Mouse (Mus musculus) monocyte, adult 2 months (primary cell): ENCODE data around the gene Dnajc11.
A peak's percentile ranks its signal among the peaks of the same experiment; 100 is the strongest.

Source experiments
- DNase-seq, 2 experiments: peaks; one replicate each; pipeline ENCODE4 v3.0.0; 2022; ENCODE audit warnings: low spot score in 2 of 2, low read depth in 1 of 2

Dnajc11 gene

GRCm38 (mm10) chr4:152008148-152008500 lies 74.6 kb downstream of the Dnajc11 start:
- no peak for DNase-seq

- peak; percentile 86 to 93 for DNase-seq
Observed at GRCm38 (mm10) chr4:152008622-152009075, 75.2 kb downstream of the Dnajc11 start, which contains the start of gene Klhl21. Klhl21 (plus strand) TSS chr4:152008803.

DNA sequence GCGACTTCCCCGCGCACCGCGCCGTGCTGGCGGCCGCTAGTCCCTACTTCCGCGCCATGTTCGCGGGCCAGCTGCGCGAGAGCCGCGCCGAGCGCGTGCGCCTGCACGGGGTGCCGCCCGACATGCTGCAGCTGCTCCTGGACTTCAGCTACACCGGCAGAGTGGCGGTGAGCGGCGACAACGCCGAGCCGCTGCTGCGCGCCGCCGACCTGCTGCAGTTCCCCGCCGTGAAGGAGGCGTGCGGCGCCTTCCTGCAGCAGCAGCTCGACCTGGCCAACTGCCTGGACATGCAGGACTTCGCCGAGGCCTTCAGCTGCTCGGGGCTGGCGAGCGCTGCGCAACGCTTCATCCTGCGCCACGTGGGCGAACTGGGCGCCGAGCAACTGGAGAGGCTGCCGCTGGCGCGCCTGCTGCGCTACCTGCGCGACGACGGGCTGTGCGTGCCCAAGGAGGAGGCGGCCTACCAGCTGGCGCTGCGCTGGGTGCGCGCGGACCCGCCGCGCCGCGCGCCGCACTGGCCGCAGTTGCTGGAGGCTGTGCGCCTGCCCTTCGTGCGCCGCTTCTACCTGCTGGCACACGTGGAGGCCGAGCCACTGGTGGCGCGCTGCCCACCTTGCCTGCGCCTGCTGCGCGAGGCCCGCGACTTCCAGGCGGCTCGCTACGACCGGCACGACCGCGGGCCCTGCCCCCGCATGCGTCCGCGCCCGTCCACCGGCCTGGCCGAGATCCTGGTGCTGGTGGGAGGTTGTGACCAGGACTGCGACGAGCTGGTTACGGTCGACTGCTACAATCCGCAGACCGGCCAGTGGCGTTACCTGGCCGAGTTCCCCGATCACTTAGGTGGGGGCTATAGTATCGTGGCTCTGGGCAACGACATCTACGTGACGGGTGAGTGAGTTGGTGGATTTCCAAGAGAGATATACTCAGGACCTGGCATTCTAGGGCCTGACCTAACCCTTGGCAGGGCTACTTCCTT lies 75.9 kb downstream of the Dnajc11 start:
- no peak for DNase-seq

DNA sequence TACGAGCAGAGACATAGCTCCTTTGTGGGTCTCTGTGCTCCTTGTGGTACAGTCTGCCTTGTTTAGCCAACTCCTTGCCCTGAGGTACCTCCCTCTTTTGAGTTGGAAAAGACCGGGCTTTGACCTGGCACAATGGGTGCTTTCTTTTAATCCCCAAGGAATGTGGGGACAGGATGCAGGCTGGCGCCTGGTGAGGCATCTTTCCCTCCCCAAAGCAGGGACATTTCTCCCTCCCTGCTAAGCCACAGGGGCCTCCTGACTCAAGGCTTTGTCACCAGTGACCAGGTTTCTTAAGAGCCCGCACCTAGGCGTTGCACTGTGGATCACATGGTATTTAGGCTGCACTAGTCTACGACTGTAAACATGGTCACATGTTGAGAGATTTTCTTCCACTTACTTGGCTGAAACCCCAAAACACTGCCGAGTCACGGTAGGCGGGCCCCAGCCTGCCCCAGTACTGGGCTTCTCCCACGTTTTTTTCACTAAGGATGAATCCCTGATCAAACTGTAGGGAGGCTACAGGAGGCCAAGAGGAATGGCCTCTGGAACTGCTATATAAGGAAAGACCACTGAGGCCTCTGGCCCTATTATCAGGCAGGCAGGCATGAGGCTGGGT lies 76.7 kb downstream of the Dnajc11 start:
- peak in 1 of 2 experiments; percentile 40 for DNase-seq

DNA sequence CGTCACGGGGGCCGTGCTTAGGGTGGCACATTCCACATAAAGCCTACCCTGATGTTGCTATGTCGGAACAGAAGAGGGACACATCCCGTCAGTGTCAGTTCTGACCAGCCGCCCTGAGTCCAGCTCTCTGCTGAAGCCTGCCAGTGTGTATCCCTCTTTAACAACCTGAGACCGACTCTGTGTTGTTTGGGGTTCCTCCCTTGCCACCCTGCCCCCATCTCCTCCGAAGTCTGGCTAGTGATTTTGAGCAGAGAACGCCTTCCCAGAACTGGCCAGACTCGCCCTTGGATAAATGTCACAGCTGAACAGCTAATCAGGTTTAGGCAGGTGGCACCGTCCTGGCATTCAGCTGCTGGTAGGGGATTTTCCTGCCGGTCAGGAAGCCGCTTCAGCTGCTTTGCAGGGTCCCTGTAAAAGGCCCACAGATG lies 77.2 kb downstream of the Dnajc11 start:
- DNase-seq, result no peak

GRCm38 (mm10) chr4:152011171-152011760 lies 77.8 kb downstream of the Dnajc11 start:
- DNase-seq, result no peak

DNA sequence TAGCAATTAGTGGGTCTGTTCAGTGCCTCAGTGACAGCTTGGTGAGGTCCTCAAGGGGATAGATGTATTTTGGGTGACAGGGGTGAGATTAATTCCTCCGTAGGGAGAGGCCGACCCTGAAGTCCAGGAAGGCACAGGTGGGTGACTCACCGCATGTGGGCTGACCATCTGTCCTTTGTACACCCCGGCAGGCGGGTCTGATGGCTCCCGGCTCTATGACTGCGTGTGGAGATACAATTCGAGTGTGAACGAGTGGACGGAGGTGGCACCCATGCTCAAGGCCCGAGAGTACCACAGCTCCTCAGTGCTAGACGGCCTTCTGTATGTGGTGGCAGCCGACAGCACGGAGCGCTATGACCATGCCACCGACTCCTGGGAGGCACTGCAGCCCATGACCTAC lies 78.6 kb downstream of the Dnajc11 start:
- no peak for DNase-seq

DNA sequence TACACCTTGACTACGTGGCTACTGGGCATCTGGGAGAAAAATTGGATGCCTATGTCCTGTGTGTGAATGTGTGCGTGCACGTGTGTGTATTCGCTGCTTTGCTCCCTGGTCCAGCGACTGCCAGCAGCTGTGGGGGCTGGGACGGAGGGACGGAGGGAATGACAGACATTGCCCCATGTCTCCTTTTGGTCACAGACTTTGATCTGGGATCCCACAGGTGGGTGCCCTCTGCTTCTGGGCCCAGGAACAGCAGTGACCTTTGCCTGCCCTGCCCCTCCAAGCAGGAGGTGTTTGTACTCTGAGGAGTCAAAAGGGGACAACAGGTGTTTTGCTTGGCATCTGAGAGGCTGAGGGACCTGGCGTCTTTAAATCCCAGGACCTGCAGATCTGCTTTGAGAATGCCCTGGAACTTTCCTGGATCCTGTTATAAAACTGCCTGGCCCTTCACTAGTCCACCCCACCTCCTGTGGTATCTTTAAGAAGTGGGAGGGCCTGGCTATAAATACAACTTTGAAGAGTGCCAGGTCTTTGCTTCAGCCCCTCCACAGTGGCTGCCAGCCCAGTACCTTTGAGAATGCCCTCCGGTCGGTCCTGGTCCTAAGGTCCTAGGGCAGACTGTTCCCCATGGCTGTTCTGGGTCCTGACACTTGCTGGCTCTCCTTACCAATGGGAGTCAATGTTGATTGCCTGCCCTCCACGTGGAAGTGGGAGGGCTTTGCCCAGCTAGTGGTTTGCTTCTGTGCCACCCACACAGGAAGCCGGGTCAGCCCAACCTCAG lies 79.7 kb downstream of the Dnajc11 start:
- no peak for DNase-seq

DNA sequence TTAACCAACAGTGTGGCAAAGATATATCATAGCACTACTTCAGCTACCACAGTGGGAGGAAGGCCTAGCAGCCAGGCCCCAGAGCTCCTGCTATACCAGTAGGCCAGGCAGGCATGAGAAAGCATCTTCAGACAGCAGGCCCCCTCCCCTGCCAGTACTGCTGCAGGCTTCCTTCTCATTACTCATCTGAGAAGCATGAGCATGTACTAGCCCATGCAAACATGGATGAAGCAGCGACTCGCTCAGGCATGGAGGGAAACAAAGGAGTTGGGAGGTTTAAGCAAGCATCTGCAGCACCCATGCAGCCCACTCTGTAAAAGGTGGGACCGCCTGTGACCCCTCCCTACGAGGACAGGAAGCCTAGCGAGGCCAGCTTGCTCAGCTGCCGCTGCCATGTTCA lies 85.6 kb downstream of the Dnajc11 start:
- DNase-seq, result no peak

- DNase-seq, result no peak
Observed at GRCm38 (mm10) chr4:152020024-152020423, 86.5 kb downstream of the Dnajc11 start.

GRCm38 (mm10) chr4:152021568-152022097 lies 88.1 kb downstream of the Dnajc11 start:
- DNase-seq, result no peak

GRCm38 (mm10) chr4:152022506-152022905 lies 89.0 kb downstream of the Dnajc11 start:
- no peak for DNase-seq

DNA sequence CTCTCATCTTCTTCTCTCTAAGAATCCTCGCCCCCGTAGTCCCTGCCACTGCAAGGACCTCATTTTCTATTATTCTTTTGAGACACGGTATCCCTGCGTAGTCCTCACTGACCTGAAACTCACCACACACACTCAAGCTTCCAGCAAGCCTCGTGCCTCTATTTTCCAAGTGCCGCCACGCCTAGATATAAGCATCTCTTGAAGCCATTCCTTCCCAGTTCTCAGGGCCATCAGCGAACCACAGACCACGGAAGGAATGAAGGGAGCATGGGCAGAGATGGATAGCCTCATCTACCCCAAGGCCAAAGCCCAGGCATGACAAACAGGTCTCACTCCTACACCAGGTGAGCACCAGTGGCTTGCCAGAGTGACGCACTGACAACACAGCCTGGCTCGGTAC lies 91.0 kb downstream of the Dnajc11 start:
- no peak for DNase-seq

DNA sequence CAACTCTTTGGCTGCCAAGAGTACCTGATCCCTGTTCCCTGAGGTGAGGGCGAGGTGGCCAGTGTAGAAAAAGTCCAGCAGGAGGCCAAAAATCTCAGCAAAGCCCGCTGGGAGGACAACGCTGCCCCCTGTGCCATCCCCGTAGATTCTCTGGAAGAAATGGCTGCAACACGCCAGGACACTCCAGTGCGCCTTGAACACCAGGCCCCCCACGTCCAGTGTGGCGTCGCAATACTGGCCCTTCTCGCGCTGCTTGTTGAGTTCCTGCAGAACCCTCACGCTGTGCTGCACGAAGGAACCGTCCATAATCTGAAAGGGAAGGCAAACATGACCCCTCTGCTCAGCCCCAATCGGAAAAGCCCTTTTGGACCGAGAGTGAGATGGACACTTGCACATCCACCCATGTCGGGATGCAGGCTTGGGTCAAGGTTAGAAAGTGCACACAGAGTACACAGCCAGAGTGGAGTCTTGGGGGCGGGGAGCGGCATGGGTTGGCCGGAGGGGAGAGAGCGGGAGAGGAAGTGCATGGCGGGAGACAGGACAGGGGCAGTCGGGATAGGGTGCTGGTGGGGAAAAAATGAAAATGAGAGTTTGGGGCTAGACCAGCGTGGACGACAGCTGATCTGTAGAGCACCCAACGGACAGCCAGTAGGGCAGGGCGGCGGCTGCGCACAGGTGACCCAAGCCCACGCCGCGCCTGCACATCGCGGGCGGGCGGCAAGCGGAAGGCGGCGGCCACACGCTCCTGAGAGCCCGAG lies 93.4 kb downstream of the Dnajc11 start:
- no peak for DNase-seq

DNA sequence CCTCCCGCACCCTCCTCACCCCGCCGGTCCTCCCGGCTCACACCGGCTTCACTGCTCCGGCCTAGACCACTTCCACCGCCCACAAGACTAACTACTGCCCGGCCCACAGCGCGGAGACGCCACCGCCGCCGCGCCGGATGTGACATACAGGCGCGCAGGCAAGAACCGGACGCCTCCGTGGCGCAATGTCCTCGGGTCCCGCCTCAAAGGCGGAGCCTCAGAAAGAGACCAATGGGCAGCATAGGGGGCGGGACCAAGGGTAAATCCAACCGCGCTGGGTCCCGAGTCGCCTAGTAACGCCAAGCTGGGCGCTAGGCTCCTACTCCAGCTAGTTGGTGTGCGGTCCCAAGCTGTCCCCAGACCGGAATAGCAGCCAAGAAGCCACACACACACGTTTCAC lies 94.0 kb downstream of the Dnajc11 start, which contains the start of gene Zbtb48:
Gene Zbtb48, minus strand, starts transcription at position 148 of the 400 bp plus-strand sequence.
- DNase-seq, result peak; percentile 91 to 94

- DNase-seq, result no peak
Observed at GRCm38 (mm10) chr4:152028456-152028855, 95.0 kb downstream of the Dnajc11 start.

- DNase-seq, result no peak
Observed at GRCm38 (mm10) chr4:152029087-152029486, 95.6 kb downstream of the Dnajc11 start.

DNA sequence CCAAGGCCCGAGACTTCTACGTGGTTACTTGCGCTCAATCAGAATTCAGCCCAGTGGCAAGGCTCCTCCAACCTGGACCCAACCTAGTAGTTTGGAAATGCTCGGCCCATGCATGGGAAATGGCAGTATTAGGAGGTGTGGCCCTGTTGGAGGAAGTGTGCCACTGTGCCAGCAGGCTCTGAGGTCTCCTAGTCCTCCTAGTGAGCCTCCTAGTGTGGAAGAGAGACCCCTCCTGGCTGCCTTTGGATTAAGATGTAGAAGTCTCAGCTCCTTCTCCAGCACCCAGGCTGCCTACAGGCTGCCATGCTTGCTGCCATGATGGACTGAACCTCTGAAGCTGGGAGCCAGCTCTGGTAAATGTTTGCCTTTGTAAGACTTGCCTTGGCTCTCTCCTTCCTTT lies 96.5 kb downstream of the Dnajc11 start:
- DNase-seq, result no peak
